Mouse (Mus musculus) T-cell, adult 2 months (primary cell): Measurements from ENCODE around the gene Sft2d1.

ENCODE experiments used
- DNase-seq: peaks from one replicate; pipeline ENCODE4 v3.0.0; 2022; ENCODE audit warnings: low spot score

Sft2d1 gene

GRCm38 (mm10) chr17:8361281-8362103 lies 50.6 kb downstream of the Sft2d1 start:
- DNase-seq = no peak

GRCm38 (mm10) chr17:8367514-8368480 lies 56.9 kb downstream of the Sft2d1 start:
- no peak for DNase-seq

- DNase-seq = no peak
Measured at GRCm38 (mm10) chr17:8368570-8368969, 57.7 kb downstream of the Sft2d1 start.

- DNase-seq = no peak
Measured at GRCm38 (mm10) chr17:8369171-8369570, 58.3 kb downstream of the Sft2d1 start.

GRCm38 (mm10) chr17:8370634-8371229 lies 59.8 kb downstream of the Sft2d1 start:
- DNase-seq = no peak

GRCm38 (mm10) chr17:8371834-8372233 lies 60.9 kb downstream of the Sft2d1 start:
- DNase-seq = peak; percentile 74

GRCm38 (mm10) chr17:8372286-8373046 lies 61.6 kb downstream of the Sft2d1 start:
- DNase-seq = peak; percentile 77
